Mouse (Mus musculus): Measurements from ENCODE around the gene Serpina12. TPM values are rescaled to one million over a fixed set of nuclear protein-coding genes. Genes with fewer than 3 reads are reported as not detected.

Gene Serpina12
- polyA plus RNA-seq, 1 experiment from 2014 or later, result not detected

Other genes with a start within 250 kb of the Serpina12 start
- 0.09 TPM in 1 of 2 replicates, not detected in the other for gene Serpina1b, start 214.1 kb downstream of the Serpina12 start, polyA plus RNA-seq (2016; fragmentation: Nextera tagmentation; extraction: Ambion mirVana)
- not detected in 2 replicates for gene Serpina1a, start 180.9 kb downstream of the Serpina12 start, polyA plus RNA-seq (2016; fragmentation: Nextera tagmentation; extraction: Ambion mirVana)
- not detected in 2 replicates for gene Serpina1c, start 139.6 kb downstream of the Serpina12 start, polyA plus RNA-seq (2016; fragmentation: Nextera tagmentation; extraction: Ambion mirVana)
- gene Serpina1e, start 85.5 kb downstream of the Serpina12 start, polyA plus RNA-seq (2016; fragmentation: Nextera tagmentation; extraction: Ambion mirVana), result not detected in 2 replicates
- not detected in 2 replicates for gene Serpina11, start 54.5 kb downstream of the Serpina12 start, polyA plus RNA-seq (2016; fragmentation: Nextera tagmentation; extraction: Ambion mirVana)
- not detected in 2 replicates for gene Serpina9, start 30.7 kb downstream of the Serpina12 start, polyA plus RNA-seq (2016; fragmentation: Nextera tagmentation; extraction: Ambion mirVana)
- not detected in 2 replicates for gene Serpina5, start 56.7 kb upstream of the Serpina12 start, polyA plus RNA-seq (2016; fragmentation: Nextera tagmentation; extraction: Ambion mirVana)
- gene Serpina3a, start 68.3 kb upstream of the Serpina12 start, polyA plus RNA-seq (2016; fragmentation: Nextera tagmentation; extraction: Ambion mirVana), result not detected in 2 replicates
- not detected in 2 replicates for gene Serpina3b, start 83.6 kb upstream of the Serpina12 start, polyA plus RNA-seq (2016; fragmentation: Nextera tagmentation; extraction: Ambion mirVana)
- gene Serpina3c, start 109.4 kb upstream of the Serpina12 start, polyA plus RNA-seq (2016; fragmentation: Nextera tagmentation; extraction: Ambion mirVana), result not detected in 2 replicates
- 0.27 and 0.30 TPM in 2 replicates for gene Serpina3f, start 170.1 kb upstream of the Serpina12 start, polyA plus RNA-seq (2016; fragmentation: Nextera tagmentation; extraction: Ambion mirVana)
- 0.25 TPM in 1 of 2 replicates, not detected in the other for gene Serpina3g, start 191.8 kb upstream of the Serpina12 start, polyA plus RNA-seq (2016; fragmentation: Nextera tagmentation; extraction: Ambion mirVana)
- gene Serpina3i, start 218.7 kb upstream of the Serpina12 start, polyA plus RNA-seq (2016; fragmentation: Nextera tagmentation; extraction: Ambion mirVana), result not detected in 2 replicates

All from midbrain, embryonic 10.5 days (tissue).